Mouse (Mus musculus) megakaryocyte, embryonic 14.5 days (primary cell): Measurements from ENCODE around the gene Med21.

Experiments used
- FLI1 ChIP-seq: IDR thresholded peaks from 2 replicates; pipeline ENCODE4 v1.6.1; 2012; ENCODE audit warnings: low read length, inconsistent platforms, mixed read lengths
- GATA1 ChIP-seq: IDR thresholded peaks from 3 replicates; pipeline ENCODE4 v1.6.1; 2012; ENCODE audit warnings: mixed read lengths, low read length, inconsistent platforms, borderline replicate concordance

- no peak for TF ChIP-seq GATA1
- TF ChIP-seq FLI1: no peak
Observed at GRCm38 (mm10) chr6:146633629-146634014, 8.7 kb upstream of the Med21 start.
